Mouse (Mus musculus): ENCODE measurements around the gene Gm16181. TPM values are rescaled to one million over a fixed set of nuclear protein-coding genes. Genes with fewer than 3 reads are reported as not detected.
A peak's percentile ranks its signal among the peaks of the same experiment; 100 is the strongest.

The Gm16181 gene
- polyA plus RNA-seq, 1 experiment = not detected

GRCm38 (mm10) chr17:35245731-35246623 is 25.3 kb downstream of the Gm16181 start:
- peak in 1 of 2 experiments; percentile 53 for DNase-seq (ENCODE audit: extremely low spot score in 1 of 2, low spot score in 1 of 2)

DNA sequence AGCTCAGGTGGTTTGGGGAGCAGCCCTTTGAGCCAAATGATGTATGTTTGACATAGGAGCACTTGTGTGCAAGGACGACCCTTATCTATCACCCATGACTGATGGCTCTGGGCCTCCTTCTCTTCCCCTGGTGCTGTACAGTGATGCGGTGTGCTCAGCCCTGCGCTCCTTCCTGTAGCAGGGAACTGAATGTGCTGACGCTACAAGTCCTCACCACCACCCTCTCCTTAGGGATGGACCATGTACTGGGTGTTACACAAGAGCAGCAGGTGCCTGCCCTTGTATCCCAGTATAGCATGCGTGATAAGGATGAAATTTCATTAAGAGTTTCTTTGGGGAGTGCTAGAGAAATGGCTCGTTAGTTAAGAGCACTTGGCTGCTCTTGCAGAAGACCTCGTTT is 26.5 kb downstream of the Gm16181 start:
- no peak for DNase-seq (ENCODE audit: extremely low spot score in 1 of 2, low spot score in 1 of 2)

DNA sequence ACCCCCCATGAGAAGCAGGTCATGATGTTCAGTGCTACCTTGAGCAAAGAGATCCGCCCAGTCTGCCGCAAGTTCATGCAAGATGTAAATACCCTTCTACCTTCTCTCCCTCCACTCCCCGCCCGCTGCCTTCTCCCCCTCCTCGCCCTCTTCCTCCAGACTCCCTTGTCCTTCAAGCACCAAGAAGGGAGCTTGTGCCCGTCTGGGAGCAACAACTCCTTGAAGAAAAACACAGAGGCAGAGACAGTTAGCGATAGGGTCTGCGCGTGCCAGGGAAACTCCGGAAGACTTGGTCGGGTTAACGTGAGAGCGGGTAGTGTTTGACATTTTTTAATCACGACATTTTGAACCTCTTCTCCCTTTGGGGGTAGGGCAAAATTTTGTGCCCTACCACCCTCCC is 28.4 kb downstream of the Gm16181 start:
- DNase-seq (ENCODE audit: extremely low spot score in 1 of 2, low spot score in 1 of 2) = no peak

- DNase-seq (ENCODE audit: extremely low spot score in 1 of 2, low spot score in 1 of 2) = no peak
These were observed 29.0 kb downstream of the Gm16181 start for GRCm38 (mm10) chr17:35249451-35250197.

GRCm38 (mm10) chr17:35250348-35251120 is 29.9 kb downstream of the Gm16181 start:
- no peak for DNase-seq (ENCODE audit: extremely low spot score in 1 of 2, low spot score in 1 of 2)

- no peak for DNase-seq (ENCODE audit: extremely low spot score in 1 of 2, low spot score in 1 of 2)
These were observed 30.6 kb downstream of the Gm16181 start for GRCm38 (mm10) chr17:35251162-35251719.

GRCm38 (mm10) chr17:35251981-35252380 is 31.3 kb downstream of the Gm16181 start:
- DNase-seq (ENCODE audit: extremely low spot score in 1 of 2, low spot score in 1 of 2) = no peak

GRCm38 (mm10) chr17:35252619-35253292 is 32.1 kb downstream of the Gm16181 start:
- DNase-seq (ENCODE audit: extremely low spot score in 1 of 2, low spot score in 1 of 2) = no peak

DNA sequence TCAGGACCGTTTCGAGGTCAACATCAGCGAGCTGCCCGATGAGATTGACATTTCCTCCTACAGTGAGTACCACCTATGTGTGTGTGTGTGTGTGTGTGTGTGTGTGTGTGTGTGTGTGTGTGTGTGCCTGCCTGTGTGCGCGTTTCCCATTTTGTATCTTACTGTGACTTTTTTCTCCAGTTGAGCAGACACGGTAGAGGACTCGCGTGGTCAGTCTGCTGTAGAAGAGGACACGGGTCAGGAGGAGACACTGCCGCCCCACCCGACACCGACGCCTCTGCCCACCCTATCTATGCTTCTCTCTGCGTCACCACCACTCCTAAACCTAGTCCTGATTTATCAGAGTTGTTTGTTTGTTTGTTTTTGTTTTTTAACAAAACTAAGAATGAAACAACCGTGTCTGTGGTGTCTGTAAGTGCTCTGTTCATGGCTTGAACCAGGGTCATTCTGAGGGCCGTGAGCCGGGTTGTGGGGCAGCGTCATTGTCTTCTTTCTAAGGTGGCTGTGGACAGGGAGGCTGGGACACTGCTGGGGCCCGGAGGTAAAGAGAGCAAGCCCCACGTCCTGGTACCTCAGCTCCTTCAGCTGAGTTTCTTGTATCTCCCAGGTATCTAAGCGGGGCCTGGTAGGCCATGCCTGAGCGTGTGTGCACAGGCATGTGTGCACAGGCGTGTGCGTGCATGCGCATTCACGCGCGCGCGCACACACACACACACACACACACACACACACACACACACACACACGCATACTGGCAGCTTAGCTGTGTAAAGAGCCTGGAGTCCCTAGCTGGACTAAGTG is 32.9 kb downstream of the Gm16181 start:
- DNase-seq (ENCODE audit: extremely low spot score in 1 of 2, low spot score in 1 of 2) = no peak

DNA sequence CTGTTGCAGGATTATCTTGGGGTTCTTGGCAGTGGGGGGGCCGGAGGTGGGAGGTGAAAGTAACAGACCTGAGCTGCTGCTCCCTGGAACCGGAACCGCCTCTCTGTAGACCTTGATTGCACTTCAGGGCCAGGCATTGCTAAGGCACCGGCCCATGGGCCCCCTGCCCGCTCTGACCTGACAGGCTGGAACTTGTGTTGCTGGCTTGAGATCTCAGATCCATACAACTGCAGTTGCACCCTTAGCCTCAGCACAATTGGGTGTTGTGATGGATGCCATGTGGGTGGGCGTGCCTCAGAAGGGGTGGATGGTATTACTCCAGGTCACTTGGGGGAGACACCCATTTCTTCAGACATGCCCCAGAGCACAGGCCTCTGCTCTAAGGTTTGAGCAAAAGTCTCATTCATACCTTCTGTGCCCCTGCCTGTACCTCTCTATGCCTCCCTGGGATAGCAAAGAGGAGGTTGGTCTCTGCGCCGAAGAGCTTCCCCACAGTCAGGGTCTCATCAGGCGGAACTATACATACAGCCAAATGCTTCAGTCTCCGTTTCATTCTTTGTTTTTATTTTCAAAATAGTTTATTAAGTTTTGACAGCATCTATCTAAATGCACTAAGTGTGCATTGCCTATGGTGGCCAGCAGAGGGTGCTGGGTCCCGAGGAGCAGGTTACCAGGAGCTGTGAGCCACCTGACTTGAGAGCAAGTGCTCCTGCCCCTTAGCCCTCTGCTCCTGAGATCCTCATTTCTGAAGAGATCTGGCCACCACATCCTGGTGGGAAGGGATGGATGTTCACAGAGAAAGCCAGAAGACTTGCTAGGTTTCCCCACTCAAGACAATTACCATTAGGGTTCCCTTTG is 33.8 kb downstream of the Gm16181 start:
- DNase-seq (ENCODE audit: extremely low spot score in 1 of 2, low spot score in 1 of 2) = peak in 1 of 2 experiments; percentile 68

DNA sequence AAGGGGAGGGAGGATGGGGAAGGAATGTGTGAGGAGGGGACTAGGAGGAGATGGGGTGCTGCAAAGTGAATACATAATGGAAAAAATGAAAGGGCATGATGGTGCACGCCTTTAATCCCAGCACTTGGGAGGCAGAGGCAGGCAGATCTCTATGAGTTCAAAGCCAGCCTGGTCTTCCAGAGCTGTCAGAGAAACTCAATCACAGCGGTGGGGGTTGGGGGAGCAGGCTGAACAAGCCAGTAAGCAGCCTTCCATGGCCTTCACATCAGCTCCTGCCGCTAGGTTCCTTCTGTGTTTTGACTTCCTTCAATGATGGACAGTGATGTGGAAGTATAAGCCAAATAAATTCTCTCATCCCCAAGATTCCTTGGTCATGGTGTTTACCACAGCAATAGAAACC is 34.7 kb downstream of the Gm16181 start:
- DNase-seq (ENCODE audit: extremely low spot score in 1 of 2, low spot score in 1 of 2) = no peak

- DNase-seq (ENCODE audit: extremely low spot score in 1 of 2, low spot score in 1 of 2) = no peak
These were observed 35.1 kb downstream of the Gm16181 start for GRCm38 (mm10) chr17:35255704-35256103.

- no peak for DNase-seq (ENCODE audit: extremely low spot score in 1 of 2, low spot score in 1 of 2)
These were observed 36.7 kb downstream of the Gm16181 start for GRCm38 (mm10) chr17:35257378-35257777.

GRCm38 (mm10) chr17:35257824-35258491 is 37.3 kb downstream of the Gm16181 start:
- DNase-seq (ENCODE audit: extremely low spot score in 1 of 2, low spot score in 1 of 2) = peak; percentile 88 to 98

DNA sequence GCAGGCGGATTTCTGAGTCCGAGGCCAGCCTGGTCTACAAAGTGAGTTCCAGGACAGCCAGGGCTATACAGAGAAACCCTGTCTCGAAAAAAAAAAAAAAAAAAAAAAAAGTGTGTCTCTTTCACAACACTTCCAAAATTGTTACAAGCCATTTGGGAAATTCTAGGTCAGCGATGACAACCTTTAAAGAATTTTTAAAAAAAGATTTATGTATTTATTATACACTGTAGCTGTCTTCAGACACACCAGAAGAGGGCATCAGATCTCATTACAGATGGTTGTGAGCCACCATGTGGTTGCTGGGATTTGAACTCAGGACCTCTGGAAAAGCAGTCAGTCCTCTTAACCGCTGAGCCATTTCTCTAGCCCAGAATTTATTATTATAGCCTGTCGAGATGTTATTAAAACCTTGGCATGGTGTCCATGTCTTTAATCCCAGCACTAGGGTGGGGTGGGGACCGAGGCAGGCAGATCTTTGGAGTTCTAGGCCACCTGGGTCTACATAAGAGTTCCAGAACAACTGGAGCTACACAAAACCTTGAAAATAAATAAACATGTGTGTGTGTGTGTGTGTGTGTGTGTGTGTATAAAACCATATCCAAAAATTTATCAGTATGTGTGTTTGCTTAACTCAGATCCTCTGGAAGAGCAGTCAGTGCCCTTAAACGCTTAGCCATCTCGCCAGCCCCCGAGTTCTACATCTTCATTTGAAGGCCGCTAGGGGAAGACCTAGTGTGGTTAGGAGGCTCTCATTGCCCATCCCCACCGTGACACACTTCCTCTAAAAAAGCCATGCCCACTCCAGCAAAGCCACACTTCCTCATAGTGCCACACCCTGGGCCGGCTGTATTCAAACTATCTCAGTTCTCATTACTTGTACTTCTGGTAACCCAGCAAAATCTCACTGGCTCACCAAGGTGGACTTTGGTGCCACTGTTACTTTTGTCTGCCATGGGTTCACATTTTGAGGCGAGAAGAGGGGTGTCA is 38.2 kb downstream of the Gm16181 start:
- no peak for DNase-seq (ENCODE audit: extremely low spot score in 1 of 2, low spot score in 1 of 2)

GRCm38 (mm10) chr17:35259621-35260020 is 39.0 kb downstream of the Gm16181 start:
- no peak for DNase-seq (ENCODE audit: extremely low spot score in 1 of 2, low spot score in 1 of 2)

GRCm38 (mm10) chr17:35261651-35262050 is 41.0 kb downstream of the Gm16181 start:
- DNase-seq (ENCODE audit: extremely low spot score in 1 of 2, low spot score in 1 of 2) = no peak

Measured in frontal cortex, adult 2 months (tissue).